Mouse (Mus musculus) lung, embryonic 14.5 days (tissue): ENCODE data around the gene Vsig4. TPM values are rescaled to one million over a fixed set of nuclear protein-coding genes. Genes with fewer than 3 reads are reported as not detected.

Experiments used
- ATAC-seq: fragments of 200-750 bp; cut with Nextera tagmentation; 2 replicates; pipeline ENCODE4 v1.8.0; 2017; ENCODE audit warnings: mild to moderate bottlenecking, moderate TSS enrichment, moderate library complexity; ENCODE audit not compliant: insufficient read depth
- DNase-seq: peaks from one replicate; pipeline ENCODE4 v3.0.0-alpha.2; 2015
- H3K27ac ChIP-seq: fragments of 300-500 bp; sonication (generic); 2 replicates; pipeline ENCODE4 v1.5.1; 2014; ENCODE audit warnings: low read depth, mild to moderate bottlenecking, moderate library complexity
- H3K27me3 ChIP-seq: fragments of 300-500 bp; sonication (generic); 2 replicates; pipeline ENCODE4 v1.6.1; 2014; ENCODE audit warnings: low read length, control low read depth; ENCODE audit not compliant: insufficient read depth
- H3K36me3 ChIP-seq: fragments of 300-500 bp; sonication (generic); 2 replicates; pipeline ENCODE4 v1.6.1; 2014; ENCODE audit warnings: control low read depth; ENCODE audit not compliant: insufficient read depth
- H3K4me1 ChIP-seq: fragments of 300-500 bp; sonication (generic); 2 replicates; pipeline ENCODE4 v1.6.1; 2014; ENCODE audit warnings: antibody characterized with exemption, control low read depth; ENCODE audit not compliant: insufficient read depth
- H3K4me2 ChIP-seq: fragments of 300-500 bp; sonication (generic); 2 replicates; pipeline ENCODE4 v1.6.1; 2014; ENCODE audit warnings: mild to moderate bottlenecking
- H3K4me3 ChIP-seq: fragments of 300-500 bp; sonication (generic); 2 replicates; pipeline ENCODE4 v1.5.1; 2014; ENCODE audit warnings: low read depth, low read length
- H3K9ac ChIP-seq: fragments of 300-500 bp; sonication (generic); 2 replicates; pipeline ENCODE4 v1.6.1; 2014
- H3K9me3 ChIP-seq: fragments of 300-500 bp; sonication (generic); 2 replicates; pipeline ENCODE4 v1.6.1; 2016; ENCODE audit warnings: low read depth, low read length, control low read depth
- CTCF ChIP-seq: IDR thresholded peaks from 2 replicates; pipeline ENCODE4 v1.5.1; 2016; ENCODE audit warnings: antibody characterized with exemption, low read depth
- WGBS: fragments of 180-500 bp; shearing (Covaris S2); extraction: QIAGEN DNeasy Blood & Tissue Kit; methylation state at CpG from one replicate; pipeline ENCODE4 v1.1.7; 2014; 5-methylcytosine and 5-hydroxymethylcytosine counted together
- polyA plus RNA-seq: library from polyadenylated mRNA; unstranded; fragments of >200 nt; fragmentation: Nextera tagmentation; extraction: Ambion mirVana; gene quantifications from 2 replicates; pipeline ENCODE4 v1.2.1, GENCODE M21; 2014

Vsig4 gene
- not detected in 2 replicates for polyA plus RNA-seq

GRCm38 (mm10) chrX:96293338-96293737, at the start of gene Vsig4:
Gene Vsig4 (minus strand): TSS chrX:96293438.
- ATAC-seq (no peak), DNase-seq (no peak)
- Histone ChIP-seq H3K27me3 (no peaks in the 10 kb centered on the region), H3K4me3 (no peak within 1 kb of the TSS), H3K4me1 (no peaks in the 10 kb centered on the region), H3K9me3 (no peaks in the 10 kb centered on the region), H3K4me2 (no peak within 1 kb of the TSS), H3K36me3 (no peaks in the 10 kb centered on the region), H3K27ac (no peak within 1 kb of the TSS), H3K9ac (no peak within 1 kb of the TSS)
- no peak for TF ChIP-seq CTCF
- 87% methylated on average over 3 of the region's 3 CpGs for WGBS

GRCm38 (mm10) chrX:96339108-96339507, 45.9 kb upstream of the Vsig4 start:
- no peak overlapping the region for H3K4me2 ChIP-seq
- no peak for TF ChIP-seq CTCF
- 56% methylated on average over 2 of the region's 2 CpGs for WGBS

GRCm38 (mm10) chrX:96329764-96330163, 36.5 kb upstream of the Vsig4 start:
- Histone ChIP-seq H3K27me3 (no peaks in the 10 kb centered on the region), H3K4me3 (no peak overlapping the region), H3K9ac (no peak overlapping the region), H3K27ac (no peak overlapping the region), H3K9me3 (no peaks in the 10 kb centered on the region), H3K4me2 (no peak overlapping the region), H3K36me3 (no peaks in the 10 kb centered on the region), H3K4me1 (no peaks in the 10 kb centered on the region)
- WGBS: 44% methylated on average over 4 of the region's 4 CpGs
- peak; percentile 25 for TF ChIP-seq CTCF
- ATAC-seq (no peak), DNase-seq (peak; percentile 19)

More at GRCm38 (mm10) chrX:96339108-96339507, 45.9 kb upstream of the Vsig4 start:
- Histone ChIP-seq H3K27me3 (no peaks in the 10 kb centered on the region), H3K27ac (no peak overlapping the region), H3K9ac (no peak overlapping the region), H3K4me3 (no peak overlapping the region), H3K9me3 (no peaks in the 10 kb centered on the region), H3K36me3 (no peaks in the 10 kb centered on the region), H3K4me1 (no peaks in the 10 kb centered on the region)
- ATAC-seq (no peak), DNase-seq (no peak)

DNA sequence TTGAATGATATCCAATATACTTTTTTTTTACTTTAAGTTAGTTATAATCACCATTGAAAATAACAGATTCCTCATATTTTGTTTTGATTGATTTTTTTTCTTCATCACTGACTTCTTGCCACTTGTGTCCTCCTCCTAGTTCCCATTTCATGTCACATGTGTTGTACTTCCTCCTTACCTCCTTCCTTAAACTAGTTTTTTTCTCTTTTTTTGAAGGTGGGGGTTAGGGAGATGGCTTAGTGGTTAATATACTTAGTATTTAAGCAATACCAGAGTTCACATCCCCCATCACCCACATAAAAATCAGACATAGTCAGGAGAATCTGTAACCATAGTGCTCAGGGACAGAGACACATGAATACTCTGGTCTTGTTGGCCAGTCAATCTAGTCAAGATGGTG, 36.7 kb downstream of the Vsig4 start:
- Histone ChIP-seq H3K27me3 (no peaks in the 10 kb centered on the region), H3K36me3 (no peaks in the 10 kb centered on the region), H3K4me2 (no peak overlapping the region), H3K9ac (no peak overlapping the region), H3K27ac (no peak overlapping the region), H3K9me3 (no peaks in the 10 kb centered on the region), H3K4me3 (no peak overlapping the region), H3K4me1 (no peaks in the 10 kb centered on the region)
- DNase-seq (no peak), ATAC-seq (no peak)
- TF ChIP-seq CTCF: no peak

- Histone ChIP-seq H3K9me3 (no peaks in the 10 kb centered on the region), H3K4me3 (no peak overlapping the region), H3K36me3 (no peaks in the 10 kb centered on the region), H3K9ac (no peak overlapping the region), H3K4me2 (no peak overlapping the region), H3K27me3 (no peaks in the 10 kb centered on the region), H3K27ac (no peak overlapping the region), H3K4me1 (no peaks in the 10 kb centered on the region)
- TF ChIP-seq CTCF: no peak
- WGBS: 55% methylated on average over 2 of the region's 2 CpGs
- DNase-seq (peak; percentile 2), ATAC-seq (no peak)
Observed at GRCm38 (mm10) chrX:96239644-96240043, 53.6 kb downstream of the Vsig4 start.

GRCm38 (mm10) chrX:96239037-96239436, 54.2 kb downstream of the Vsig4 start:
- Histone ChIP-seq H3K36me3 (no peaks in the 10 kb centered on the region), H3K9ac (no peak overlapping the region), H3K4me2 (no peak overlapping the region), H3K4me3 (no peak overlapping the region), H3K4me1 (no peaks in the 10 kb centered on the region), H3K27ac (no peak overlapping the region), H3K9me3 (no peaks in the 10 kb centered on the region), H3K27me3 (no peaks in the 10 kb centered on the region)
- no peak for DNase-seq
- 81% methylated on average over 1 of the region's 1 CpGs for WGBS
- ATAC-seq: no peak
- no peak for TF ChIP-seq CTCF

- 75% methylated on average over 1 of the region's 1 CpGs for WGBS
- H3K4me2 ChIP-seq: no peak overlapping the region
- H3K27me3 ChIP-seq: no peaks in the 10 kb centered on the region
- H3K4me3 ChIP-seq: no peak overlapping the region
- DNase-seq (no peak), ATAC-seq (no peak)
- H3K9me3 ChIP-seq: no peaks in the 10 kb centered on the region
- H3K9ac ChIP-seq: no peak overlapping the region
- no peak overlapping the region for H3K27ac ChIP-seq
- no peaks in the 10 kb centered on the region for H3K36me3 ChIP-seq
- TF ChIP-seq CTCF: no peak
- H3K4me1 ChIP-seq: no peaks in the 10 kb centered on the region
Observed at GRCm38 (mm10) chrX:96235775-96236174, 57.5 kb downstream of the Vsig4 start.

GRCm38 (mm10) chrX:96227030-96227429, 66.2 kb downstream of the Vsig4 start:
- Histone ChIP-seq H3K27ac (no peak overlapping the region), H3K36me3 (no peaks in the 10 kb centered on the region), H3K9me3 (no peaks in the 10 kb centered on the region), H3K4me2 (no peak overlapping the region), H3K4me3 (no peak overlapping the region), H3K27me3 (no peaks in the 10 kb centered on the region), H3K9ac (no peak overlapping the region), H3K4me1 (no peaks in the 10 kb centered on the region)
- TF ChIP-seq CTCF: no peak
- ATAC-seq (no peak), DNase-seq (no peak)
